In the genomic region with DNA sequence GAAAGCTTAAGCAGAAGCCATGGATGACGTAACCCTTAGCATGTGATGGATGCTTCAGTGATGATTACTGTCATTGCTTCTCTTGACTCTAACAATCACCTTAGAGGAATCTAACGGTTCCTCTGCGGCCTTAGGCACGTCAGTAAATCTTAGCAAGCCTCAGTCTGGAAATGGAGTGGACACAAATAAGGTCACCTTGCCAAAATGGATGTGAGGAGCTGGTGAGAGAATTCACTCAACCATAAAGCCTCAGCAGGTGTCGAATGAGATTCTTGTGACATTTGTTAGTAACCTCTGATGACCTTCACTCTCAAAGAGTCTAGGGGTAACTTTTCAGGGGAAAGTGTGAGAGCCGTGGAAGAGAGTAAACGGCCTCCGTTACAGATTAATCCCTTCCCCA, we compare ENCODE assay signal across 9 mouse cellular contexts.
A peak's percentile ranks its signal among the peaks of the same experiment; 100 is the strongest.
DNase-seq lines count a peak whose midpoint lies in the region; ATAC-seq and TF ChIP-seq lines count a peak whose summit lies in the region.
"Had no signal": no experiment of that assay in that cellular context is flagged by ENCODE, and none has a peak within 500 bp of the region (broad histone marks: within the 10 kb centered on the region; RNA-seq: fewer than 3 reads in every experiment).

No protein-coding gene starts in this region.

- intact Hi-C loops in gastrocnemius, adult 2 months (cut with DNase I): no loop called here

- peak overlapping the region; percentile 56 for H3K27ac ChIP-seq in gastrocnemius, adult 2 months
- H3K27ac ChIP-seq in liver, postnatal 0 days (ENCODE audit: low read depth): peak overlapping the region; percentile 79
- peak overlapping the region; percentile 49; the same call in 1 of the 2 replicates for H3K27ac ChIP-seq in embryonic fibroblast, embryonic 13.5 days (ENCODE audit: insufficient read depth, low read length)
- no peak overlapping the region for H3K27ac ChIP-seq in thymus, adult 2 months (ENCODE audit: control insufficient read depth, insufficient read depth, low read length)
- H3K27ac ChIP-seq: liver, embryonic 12.5 days had no signal

- DNase-seq in gastrocnemius, adult 2 months: no peak
- DNase-seq in gastrocnemius, postnatal 25 days: no peak
- DNase-seq in liver, postnatal 0 days: no peak
- no peak for DNase-seq in liver
- no peak for DNase-seq in thymus, adult 2 months

- no peak overlapping the region for H3K4me3 ChIP-seq in gastrocnemius, adult 2 months
- no peak overlapping the region for H3K4me3 ChIP-seq in liver, postnatal 0 days (ENCODE audit: low read depth, low read length)
- H3K4me3 ChIP-seq in embryonic fibroblast, embryonic 13.5 days (ENCODE audit: insufficient read depth, low read length): no peak overlapping the region
- no peak overlapping the region for H3K4me3 ChIP-seq in myocyte
- H3K4me3 ChIP-seq in thymus, adult 2 months (ENCODE audit: control insufficient read depth, insufficient read depth, low read length): no peak overlapping the region
- H3K4me3 ChIP-seq: liver, embryonic 12.5 days had no signal

- WGBS in liver, postnatal 0 days (ENCODE audit: insufficient replicate concordance): 63% methylated on average over 8 of the region's 8 CpGs
- 92% methylated on average over 8 of the region's 8 CpGs for WGBS in thymus, adult 2 months

- H3K4me2 ChIP-seq in liver, postnatal 0 days (ENCODE audit: low read depth, low read length): no peak overlapping the region
- H3K4me2 ChIP-seq in myocyte (ENCODE audit: low read depth): peak overlapping the region; percentile 52
- H3K4me2 ChIP-seq: liver, embryonic 12.5 days had no signal

- no peak for TF ChIP-seq POLR2A in embryonic fibroblast, embryonic 13.5 days (IDR thresholded peaks at IDR 0.05; ENCODE audit: low read depth, low read length)
- no peak for TF ChIP-seq POLR2A in myocyte (IDR thresholded peaks at IDR 0.05; ENCODE audit: insufficient read length, low read depth)
- TF ChIP-seq POLR2A in thymus, adult 2 months (IDR thresholded peaks at IDR 0.05; ENCODE audit: control insufficient read depth, extremely low read depth, insufficient read depth, low read length, poor library complexity): no peak

- H3K79me2 ChIP-seq in myocyte (ENCODE audit: control insufficient read depth, insufficient read depth): no peaks in the 10 kb centered on the region

- no peaks in the 10 kb centered on the region for H3K27me3 ChIP-seq in liver, postnatal 0 days (ENCODE audit: insufficient read depth, low read length)
- no peaks in the 10 kb centered on the region for H3K27me3 ChIP-seq in myocyte (ENCODE audit: control insufficient read depth, insufficient read depth, insufficient read length)
- no peaks in the 10 kb centered on the region for H3K27me3 ChIP-seq in thymus, adult 2 months (ENCODE audit: control insufficient read depth, insufficient read depth, low read length)
- H3K27me3 ChIP-seq: liver, embryonic 12.5 days had no signal

- no peaks in the 10 kb centered on the region for H3K9me3 ChIP-seq in liver, postnatal 0 days (ENCODE audit: low read length)
- H3K9me3 ChIP-seq: liver, embryonic 12.5 days had no signal

- H3ac ChIP-seq in myocyte (ENCODE audit: control insufficient read depth, insufficient read length): no peak overlapping the region

- H3K36me3 ChIP-seq in liver, postnatal 0 days (replicated peaks; ENCODE audit: insufficient read depth, low read length): no peaks in the 10 kb centered on the region
- H3K36me3 ChIP-seq in myocyte (ENCODE audit: control insufficient read depth, insufficient read depth): no peaks in the 10 kb centered on the region
- no peaks in the 10 kb centered on the region for H3K36me3 ChIP-seq in thymus, adult 2 months (ENCODE audit: control insufficient read depth, insufficient read depth, low read length)
- H3K36me3 ChIP-seq: liver, embryonic 12.5 days had no signal

- no peak for TF ChIP-seq CTCF in gastrocnemius, adult 2 months (IDR thresholded peaks at IDR 0.05)
- TF ChIP-seq CTCF in liver, postnatal 0 days (IDR thresholded peaks at IDR 0.05; ENCODE audit: low read depth): no peak
- TF ChIP-seq CTCF in embryonic fibroblast, embryonic 13.5 days (IDR thresholded peaks at IDR 0.05; ENCODE audit: borderline replicate concordance, insufficient read depth, low read length): no peak
- TF ChIP-seq CTCF in thymus, adult 2 months (IDR thresholded peaks at IDR 0.05; ENCODE audit: borderline replicate concordance, control insufficient read depth, extremely low read depth, insufficient read depth, low read length, poor library complexity): no peak

- H3K4me1 ChIP-seq in liver, postnatal 0 days (ENCODE audit: insufficient read depth): peaks cover 6% of the 10 kb centered on the region; the same call in 1 of the 2 replicates
- H3K4me1 ChIP-seq in embryonic fibroblast, embryonic 13.5 days (ENCODE audit: control insufficient read depth, insufficient read depth, low read length): 0 out of 2 replicates have a peak, but pooled peaks cover 7% of the 10 kb centered on the region
- H3K4me1 ChIP-seq in thymus, adult 2 months (replicated peaks; ENCODE audit: control insufficient read depth, insufficient read depth, low read length): no peaks in the 10 kb centered on the region
- H3K4me1 ChIP-seq: liver, embryonic 12.5 days had no signal

- ATAC-seq in liver, postnatal 0 days: 0 out of 2 replicates have a peak, but pooled peaks have one; percentile 7
- no peak for ATAC-seq in megakaryocyte, adult 5-6 weeks (ENCODE audit: poor library complexity, severe bottlenecking)
- ATAC-seq: liver, embryonic 12.5 days had no signal

- no peak for TF ChIP-seq EP300 in liver, postnatal 0 days (IDR thresholded peaks at IDR 0.05; ENCODE audit: low read depth)

- no peak overlapping the region for H3K9ac ChIP-seq in liver, postnatal 0 days (replicated peaks)
- H3K9ac ChIP-seq: liver, embryonic 12.5 days had no signal

TF ChIP-seq in myocyte, 11 proteins besides CTCF, POLR2A, EP300 and RAD21:
- TF ChIP-seq MAX (IDR thresholded peaks at IDR 0.05; ENCODE audit: low read depth): no peak
- TF ChIP-seq REST (IDR thresholded peaks at IDR 0.05; ENCODE audit: insufficient read depth, insufficient read length): no peak
- no peak for TF ChIP-seq E2F4 (IDR thresholded peaks at IDR 0.05; ENCODE audit: insufficient read depth)
- TF ChIP-seq CEBPB (IDR thresholded peaks at IDR 0.05; ENCODE audit: insufficient read depth, poor library complexity, severe bottlenecking): no peak
